Mouse (Mus musculus) liver, embryonic 14.5 days (tissue): ENCODE results near the gene Tmem45a2. TPM values are rescaled to one million over a fixed set of nuclear protein-coding genes. Genes with fewer than 3 reads are reported as not detected.
"Not testable (repeated sequence)": the region's sequence is repeated elsewhere in the genome, so short reads cannot be mapped to it uniquely, and the experiment has no call there.

Experiments
- ATAC-seq: fragments of 200-750 bp; cut with Nextera tagmentation; 2 replicates; pipeline ENCODE4 v1.8.0; 2017; ENCODE audit warnings: moderate number of reproducible peaks, mild to moderate bottlenecking, moderate library complexity; ENCODE audit not compliant: insufficient read depth
- DNase-seq, 3 experiments: peaks; one replicate each; pipeline ENCODE4 v3.0.0-alpha.2; 2012 to 2013; ENCODE audit warnings: low read depth in 3 of 3, low spot score in 3 of 3
- H3K27ac ChIP-seq: fragments of 300-500 bp; sonication (generic); 2 replicates; pipeline ENCODE4 v1.5.1; 2014; ENCODE audit warnings: moderate library complexity, mild to moderate bottlenecking, control low read depth, inconsistent platforms
- H3K27me3 ChIP-seq: fragments of 300-500 bp; sonication (generic); 2 replicates; pipeline ENCODE4 v1.6.1; 2014; ENCODE audit warnings: mild to moderate bottlenecking, low read length, moderate library complexity; ENCODE audit not compliant: control insufficient read depth, insufficient read depth
- H3K36me3 ChIP-seq: fragments of 300-500 bp; sonication (generic); replicated peaks from 2 replicates; pipeline ENCODE4 v1.6.1; 2014; ENCODE audit warnings: low read depth; ENCODE audit not compliant: control insufficient read depth, insufficient read depth
- H3K4me1 ChIP-seq, 2 experiments: fragments of 200-500 bp in 1 of 2; fragments of 300-500 bp in 1 of 2; sonication (generic) in 1 of 2; replicated peaks; 2 replicates each; pipeline ENCODE4 v1.6.1; 2012 to 2014; ENCODE audit warnings: antibody characterized with exemption in 1 of 2, inconsistent platforms in 1 of 2, low read length in 1 of 2; ENCODE audit not compliant: control insufficient read depth in 2 of 2, insufficient read depth in 2 of 2
- H3K4me2 ChIP-seq: fragments of 300-500 bp; sonication (generic); 2 replicates; pipeline ENCODE4 v1.6.1; 2014; ENCODE audit warnings: low read depth, mild to moderate bottlenecking, control low read depth, moderate library complexity
- H3K4me3 ChIP-seq, 2 experiments: fragments of 200-500 bp in 1 of 2; fragments of 300-500 bp in 1 of 2; sonication (generic) in 1 of 2; 2 replicates each; pipeline ENCODE4 v1.5.1; 2012 to 2014; ENCODE audit warnings: low read depth in 2 of 2, low read length in 2 of 2, mild to moderate bottlenecking in 2 of 2, control low read depth in 1 of 2, inconsistent platforms in 1 of 2, moderate library complexity in 1 of 2; ENCODE audit not compliant: insufficient read depth in 1 of 2
- H3K9ac ChIP-seq: fragments of 300-500 bp; sonication (generic); replicated peaks from 2 replicates; pipeline ENCODE4 v1.6.1; 2014; ENCODE audit warnings: mild to moderate bottlenecking, control low read depth, moderate library complexity
- H3K9me3 ChIP-seq: fragments of 300-500 bp; sonication (generic); 2 replicates; pipeline ENCODE4 v1.6.1; 2016; ENCODE audit warnings: low read length, mixed read lengths; ENCODE audit not compliant: control insufficient read depth
- CTCF ChIP-seq: IDR thresholded peaks from 2 replicates; pipeline ENCODE4 v1.5.1; 2016; ENCODE audit warnings: antibody characterized with exemption, low read depth, control low read depth
- EP300 ChIP-seq: IDR thresholded peaks from 2 replicates; pipeline ENCODE4 v1.6.1; 2016; ENCODE audit warnings: antibody characterized with exemption, low read depth
- WGBS: fragments of 180-500 bp; shearing (Covaris S2); extraction: QIAGEN DNeasy Blood & Tissue Kit; methylation state at CpG from one replicate; pipeline ENCODE4 v1.1.7; 2014; ENCODE audit not compliant: insufficient replicate concordance; 5-methylcytosine and 5-hydroxymethylcytosine counted together
- polyA plus RNA-seq, 2 experiments: library from polyadenylated mRNA; depleted of rRNA in 1 of 2; stranded (reverse) in 1 of 2; unstranded in 1 of 2; fragments of >200 nt; fragmentation: Nextera tagmentation in 1 of 2; extraction: Ambion mirVana in 1 of 2; gene quantifications; 2 replicates each; pipeline versions ENCODE4 v1.2.1 to v1.2.3; 2012 to 2014

Tmem45a2 gene
- polyA plus RNA-seq, 2 experiments, result 0.02 TPM; not detected in 1

- no peak overlapping the region for H3K4me3 ChIP-seq
- H3K36me3 ChIP-seq, result no peaks in the 10 kb centered on the region
- H3K9ac ChIP-seq, result no peak overlapping the region
- TF ChIP-seq CTCF (no peak), EP300 (no peak)
- WGBS, result 55% methylated on average over 7 of the region's 7 CpGs
- H3K4me2 ChIP-seq, result no peak overlapping the region
- no peaks in the 10 kb centered on the region for H3K27me3 ChIP-seq
- H3K4me1 ChIP-seq, result no peaks in the 10 kb centered on the region
- no peak for ATAC-seq
- no peak overlapping the region for H3K27ac ChIP-seq
- no peak for DNase-seq
- H3K9me3 ChIP-seq, result no peaks in the 10 kb centered on the region
Observed at GRCm38 (mm10) chr16:57030150-57030885, 40.9 kb downstream of the Tmem45a2 start.

DNA sequence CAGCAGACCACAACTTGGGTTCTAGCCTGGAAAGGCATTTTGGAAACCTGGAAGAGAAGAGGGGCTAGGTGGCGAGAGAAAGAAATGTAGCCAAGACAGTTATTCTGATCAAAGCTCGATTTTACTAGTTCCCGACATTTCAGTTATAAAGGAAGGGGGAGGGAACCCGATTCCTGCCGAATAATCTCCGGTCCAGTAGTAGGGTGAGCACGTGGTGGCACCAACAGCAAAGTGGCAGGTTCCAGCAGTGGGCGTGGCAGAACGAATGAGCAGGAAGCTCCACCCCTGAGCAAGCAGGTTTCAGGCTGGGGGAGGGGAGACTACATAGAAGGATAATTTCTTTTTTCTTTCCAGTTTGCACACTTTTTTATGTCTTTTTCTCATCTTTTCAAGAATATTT is 72.9 kb downstream of the Tmem45a2 start:
- H3K27ac ChIP-seq, H3K4me3 ChIP-seq, H3K4me2 ChIP-seq, DNase-seq, ATAC-seq, H3K9me3 ChIP-seq, H3K27me3 ChIP-seq, H3K4me1 ChIP-seq, H3K36me3 ChIP-seq, H3K9ac ChIP-seq: not testable (repeated sequence)
- 57% methylated on average over 8 of the region's 9 CpGs for WGBS

Other genes with a start within 250 kb of the Tmem45a2 start
- gene Tmem45a, start 185.2 kb downstream of the Tmem45a2 start, polyA plus RNA-seq (2012; rRNA removed), result 0.14 and 0.28 TPM in 2 replicates
- gene Tmem45a, start 185.2 kb downstream of the Tmem45a2 start, polyA plus RNA-seq (2014; fragmentation: Nextera tagmentation; extraction: Ambion mirVana), result 0.33 and 0.38 TPM in 2 replicates
- not detected in 2 replicates for gene Lnp1, start 143.3 kb downstream of the Tmem45a2 start, polyA plus RNA-seq (2012; rRNA removed)
- gene Lnp1, start 143.3 kb downstream of the Tmem45a2 start, polyA plus RNA-seq (2014; fragmentation: Nextera tagmentation; extraction: Ambion mirVana), result not detected in 2 replicates
- gene Tomm70a, start 50.3 kb upstream of the Tmem45a2 start, polyA plus RNA-seq (2012; rRNA removed), result 10.5 and 15.9 TPM in 2 replicates
- 28.2 and 30.2 TPM in 2 replicates for gene Tomm70a, start 50.3 kb upstream of the Tmem45a2 start, polyA plus RNA-seq (2014; fragmentation: Nextera tagmentation; extraction: Ambion mirVana)
- 13.1 and 15.6 TPM in 2 replicates for gene Nit2, start 96.0 kb upstream of the Tmem45a2 start, polyA plus RNA-seq (2012; rRNA removed)
- 35.0 and 38.4 TPM in 2 replicates for gene Nit2, start 96.0 kb upstream of the Tmem45a2 start, polyA plus RNA-seq (2014; fragmentation: Nextera tagmentation; extraction: Ambion mirVana)
- gene Tbc1d23, start 160.1 kb upstream of the Tmem45a2 start, polyA plus RNA-seq (2012; rRNA removed), result 5.0 and 6.6 TPM in 2 replicates
- 4.8 and 5.4 TPM in 2 replicates for gene Tbc1d23, start 160.1 kb upstream of the Tmem45a2 start, polyA plus RNA-seq (2014; fragmentation: Nextera tagmentation; extraction: Ambion mirVana)
- gene Tmem30c, start 221.5 kb upstream of the Tmem45a2 start, polyA plus RNA-seq (2012; rRNA removed), result 0.02 TPM in 1 of 2 replicates, not detected in the other
- not detected in 2 replicates for gene Tmem30c, start 221.5 kb upstream of the Tmem45a2 start, polyA plus RNA-seq (2014; fragmentation: Nextera tagmentation; extraction: Ambion mirVana)